Mouse (Mus musculus) thymus, adult 2 months (tissue): ENCODE results near the gene Gm10203. TPM values are rescaled to one million over a fixed set of nuclear protein-coding genes. Genes with fewer than 3 reads are reported as not detected.

Experiments
- DNase-seq: peaks from one replicate; pipeline ENCODE4 v3.0.0; 2021
- H3K27ac ChIP-seq: fragments of 200-500 bp; 2 replicates; pipeline ENCODE4 v1.5.1; 2012; ENCODE audit warnings: low read length, control low read depth; ENCODE audit not compliant: control insufficient read depth, insufficient read depth
- H3K27me3 ChIP-seq: fragments of 200-500 bp; 2 replicates; pipeline ENCODE4 v1.6.1; 2012; ENCODE audit warnings: mild to moderate bottlenecking, low read length, moderate library complexity, mixed read lengths; ENCODE audit not compliant: control insufficient read depth, insufficient read depth
- H3K36me3 ChIP-seq: fragments of 200-500 bp; 2 replicates; pipeline ENCODE4 v1.6.1; 2012; ENCODE audit warnings: mild to moderate bottlenecking, low read length, moderate library complexity; ENCODE audit not compliant: control insufficient read depth, insufficient read depth
- H3K4me1 ChIP-seq: fragments of 200-500 bp; replicated peaks from 2 replicates; pipeline ENCODE4 v1.6.1; 2012; ENCODE audit warnings: low read length; ENCODE audit not compliant: control insufficient read depth, insufficient read depth
- H3K4me3 ChIP-seq: fragments of 200-500 bp; 2 replicates; pipeline ENCODE4 v1.5.1; 2012; ENCODE audit warnings: mild to moderate bottlenecking, low read length, control low read depth, moderate library complexity; ENCODE audit not compliant: control insufficient read depth, insufficient read depth
- CTCF ChIP-seq: fragments of 200-500 bp; IDR thresholded peaks from 2 replicates; pipeline ENCODE4 v1.5.1; 2012; ENCODE audit warnings: mild to moderate bottlenecking, control low read depth, low read length, moderate library complexity, borderline replicate concordance; ENCODE audit not compliant: control insufficient read depth, poor library complexity, insufficient read depth; ENCODE audit errors: extremely low read depth
- POLR2A ChIP-seq: fragments of 200-500 bp; IDR thresholded peaks from 2 replicates; pipeline ENCODE4 v1.6.1; 2012; ENCODE audit warnings: mild to moderate bottlenecking, low read length, control low read depth, moderate library complexity; ENCODE audit not compliant: control insufficient read depth, poor library complexity, insufficient read depth; ENCODE audit errors: extremely low read depth
- polyA plus RNA-seq: library from polyadenylated mRNA; depleted of rRNA; stranded (reverse); fragments of >200 nt; gene quantifications from 2 replicates; pipeline ENCODE4 v1.2.3, GENCODE M21; 2012; rRNA removed

The Gm10203 gene
- polyA plus RNA-seq, 1 experiment = not detected

- Histone ChIP-seq H3K27me3 (no peaks in the 10 kb centered on the region), H3K4me1 (peaks cover 3% of the 10 kb centered on the region), H3K4me3 (no peak overlapping the region), H3K27ac (no peak overlapping the region), H3K36me3 (peaks cover 62% of the 10 kb centered on the region)
- no peak for TF ChIP-seq POLR2A
- no peak for TF ChIP-seq CTCF
- no peak for DNase-seq
Observed at GRCm38 (mm10) chr6:149179064-149179463, 49.1 kb downstream of the Gm10203 start.

Other genes with a start within 250 kb of the Gm10203 start
- gene Caprin2, start 233.9 kb upstream of the Gm10203 start, polyA plus RNA-seq = 6.3 and 9.5 TPM in 2 replicates
- 7.8 and 8.9 TPM in 2 replicates for gene Sinhcaf, start 183.7 kb upstream of the Gm10203 start, polyA plus RNA-seq
- gene Dennd5b, start 28.5 kb upstream of the Gm10203 start, polyA plus RNA-seq = 1.6 and 1.7 TPM in 2 replicates
- gene Etfbkmt, start 9.7 kb downstream of the Gm10203 start, polyA plus RNA-seq = 5.1 and 6.2 TPM in 2 replicates
- gene Amn1, start 58.5 kb downstream of the Gm10203 start, polyA plus RNA-seq = 7.4 and 11.3 TPM in 2 replicates
- 14.3 and 18.5 TPM in 2 replicates for gene Resf1, start 179.2 kb downstream of the Gm10203 start, polyA plus RNA-seq